Mouse (Mus musculus) embryonic stem cell, embryonic (primary cell): ENCODE results near the gene Lhfpl2.

Source experiments
- CTCF ChIA-PET, 4 experiments: fragments of 300-600 bp in 2 of 4; fragments of 350-600 bp in 2 of 4; sonication (Branson Sonifier 250); formaldehyde crosslinking; loops; one replicate each; lab custom pipeline; 2022; ENCODE audit warnings: inconsistent platforms in 2 of 4; lab: Charles Lee
- POLR2A ChIA-PET, 4 experiments: fragments of 300-600 bp in 2 of 4; fragments of 350-600 bp in 2 of 4; sonication (Branson Sonifier 250); formaldehyde crosslinking; loops; one replicate each; lab custom pipeline; 2022; ENCODE audit warnings: antibody characterized with exemption in 4 of 4, inconsistent platforms in 1 of 4; lab: Charles Lee

The Lhfpl2 gene

DNA sequence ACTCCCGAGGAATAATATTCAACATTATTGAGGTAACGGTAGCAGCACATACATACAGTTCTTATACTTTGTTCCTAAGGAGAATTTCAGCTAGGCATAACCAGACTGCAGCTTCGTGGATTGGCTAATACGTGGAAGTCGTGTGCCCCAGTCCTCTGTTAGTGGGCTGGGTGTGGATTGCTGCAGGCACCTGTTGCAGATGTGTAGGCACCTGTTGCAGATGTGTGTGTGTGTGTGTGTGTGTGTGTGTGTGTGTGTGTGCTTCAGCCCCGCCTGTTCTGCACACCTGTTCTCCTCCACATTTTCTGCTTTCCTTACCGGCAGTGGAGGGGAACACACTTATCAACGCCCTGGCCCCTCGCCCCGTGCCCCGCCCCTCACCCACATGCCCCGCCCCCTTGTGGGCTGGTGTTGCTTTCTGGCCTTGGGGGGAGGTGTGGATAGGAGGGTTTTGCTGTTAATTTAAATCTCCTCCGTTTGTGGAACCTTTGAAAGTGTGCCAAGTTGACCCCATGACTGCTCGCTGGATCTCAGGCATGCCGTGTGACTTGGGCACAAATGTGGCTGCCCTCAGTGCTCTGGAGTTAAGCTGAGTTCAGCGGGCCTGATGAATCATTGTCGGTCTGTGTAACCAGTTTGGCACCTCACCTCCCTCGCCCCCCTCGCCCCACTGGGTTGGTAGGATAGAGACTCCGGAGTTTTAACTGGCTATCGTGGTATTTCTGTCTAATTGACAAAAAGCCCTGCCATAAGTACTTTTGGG is 4.9 kb downstream of the Lhfpl2 start:
- CTCF ChIA-PET = interaction anchor here in 2 of 4 experiments (1.5 to 1.6 kb wide), 2 partner anchors 54 to 143 kb away, joined by 3 to 4 read pairs; no protein-coding TSS in a partner anchor
- POLR2A ChIA-PET = interaction anchor here in 1 of 4 experiments (0.7 kb wide), 1 partner anchor 15 kb away, joined by 4 read pairs; no protein-coding TSS in a partner anchor

- ChIA-PET CTCF (interaction anchor here in 2 of 4 experiments (1.5 to 1.6 kb wide), 2 partner anchors 53 to 143 kb away, joined by 3 to 4 read pairs; no protein-coding TSS in a partner anchor), POLR2A (no interaction called here)
These were observed 5.6 kb downstream of the Lhfpl2 start for GRCm38 (mm10) chr13:94063156-94063555.

DNA sequence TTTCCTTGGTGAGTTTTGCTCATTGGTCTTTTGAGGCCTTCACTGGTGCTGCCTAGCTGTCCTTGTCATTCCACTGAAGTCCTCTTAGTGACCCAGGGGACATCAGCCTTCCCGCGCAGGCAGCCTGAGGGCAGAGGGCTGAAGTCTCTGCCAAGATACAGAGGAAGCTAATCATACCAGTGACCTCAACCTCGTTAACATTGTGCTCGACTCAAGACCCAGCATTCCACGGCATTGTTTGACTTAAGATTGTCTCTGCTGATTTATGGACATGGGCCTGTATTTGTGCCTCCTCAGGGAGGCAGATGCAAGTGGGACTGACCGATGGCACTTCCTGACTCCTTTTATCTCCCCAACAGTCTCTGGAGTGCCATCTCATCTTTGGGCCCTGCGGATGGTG is 7.0 kb downstream of the Lhfpl2 start:
- CTCF ChIA-PET = interaction anchor here in 1 of 4 experiments (0.5 kb wide), 1 partner anchor 294 kb away, joined by 4 read pairs; no protein-coding TSS in a partner anchor
- POLR2A ChIA-PET = interaction anchor here in 1 of 4 experiments (1.1 kb wide), 1 partner anchor 71 kb away, joined by 3 read pairs; no protein-coding TSS in a partner anchor

GRCm38 (mm10) chr13:94065276-94066050 is 7.9 kb downstream of the Lhfpl2 start:
- POLR2A ChIA-PET = interaction anchor here in 3 of 4 experiments (0.6 to 1.5 kb wide), 10 partner anchors 9 to 824 kb away, joined by 3 to 5 read pairs (median 3); no protein-coding TSS in a partner anchor
- CTCF ChIA-PET = interaction anchor here in 1 of 4 experiments (0.7 to 1.7 kb wide), 4 partner anchors 52 to 1116 kb away, joined by 3 to 4 read pairs (median 4); no protein-coding TSS in a partner anchor

- CTCF ChIA-PET = interaction anchor here (0.6 to 1.7 kb wide), 8 partner anchors 27 to 1484 kb away, joined by 3 to 9 read pairs (median 4); no protein-coding TSS in a partner anchor
- POLR2A ChIA-PET = interaction anchor here in 2 of 4 experiments (0.5 to 1.0 kb wide), 6 partner anchors 8 to 75 kb away, joined by 3 to 6 read pairs (median 3); no protein-coding TSS in a partner anchor
These were observed 9.2 kb downstream of the Lhfpl2 start for GRCm38 (mm10) chr13:94066626-94067275.

DNA sequence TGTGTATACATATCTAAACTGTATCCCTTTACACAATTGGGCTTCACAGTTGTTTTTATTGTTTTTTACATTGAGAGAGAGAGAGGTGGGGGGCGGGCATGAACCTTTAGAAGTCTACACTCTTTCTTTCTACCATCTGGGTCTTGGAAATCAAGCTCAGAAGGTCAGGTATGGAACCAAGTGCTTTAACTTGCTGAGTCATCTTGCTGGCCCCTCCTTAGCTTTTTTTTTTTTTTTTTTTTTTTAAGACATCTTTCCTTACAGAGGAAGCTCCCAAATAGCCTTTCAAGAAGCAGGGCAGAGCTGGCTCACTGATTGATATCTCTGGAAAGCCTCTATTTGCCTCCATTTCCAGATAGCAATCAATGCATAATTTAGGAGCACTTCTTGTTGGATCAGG is 10.7 kb downstream of the Lhfpl2 start:
- POLR2A ChIA-PET = interaction anchor here in 2 of 4 experiments (0.6 to 1.6 kb wide), 10 partner anchors 8 to 213 kb away, joined by 3 to 5 read pairs (median 4); partner anchors contain the start of gene Lhfpl2 (in 1 of the 2)
- CTCF ChIA-PET = interaction anchor here in 3 of 4 experiments (0.6 to 1.0 kb wide), 8 partner anchors 9 to 239 kb away, joined by 3 to 25 read pairs (median 3); no protein-coding TSS in a partner anchor

DNA sequence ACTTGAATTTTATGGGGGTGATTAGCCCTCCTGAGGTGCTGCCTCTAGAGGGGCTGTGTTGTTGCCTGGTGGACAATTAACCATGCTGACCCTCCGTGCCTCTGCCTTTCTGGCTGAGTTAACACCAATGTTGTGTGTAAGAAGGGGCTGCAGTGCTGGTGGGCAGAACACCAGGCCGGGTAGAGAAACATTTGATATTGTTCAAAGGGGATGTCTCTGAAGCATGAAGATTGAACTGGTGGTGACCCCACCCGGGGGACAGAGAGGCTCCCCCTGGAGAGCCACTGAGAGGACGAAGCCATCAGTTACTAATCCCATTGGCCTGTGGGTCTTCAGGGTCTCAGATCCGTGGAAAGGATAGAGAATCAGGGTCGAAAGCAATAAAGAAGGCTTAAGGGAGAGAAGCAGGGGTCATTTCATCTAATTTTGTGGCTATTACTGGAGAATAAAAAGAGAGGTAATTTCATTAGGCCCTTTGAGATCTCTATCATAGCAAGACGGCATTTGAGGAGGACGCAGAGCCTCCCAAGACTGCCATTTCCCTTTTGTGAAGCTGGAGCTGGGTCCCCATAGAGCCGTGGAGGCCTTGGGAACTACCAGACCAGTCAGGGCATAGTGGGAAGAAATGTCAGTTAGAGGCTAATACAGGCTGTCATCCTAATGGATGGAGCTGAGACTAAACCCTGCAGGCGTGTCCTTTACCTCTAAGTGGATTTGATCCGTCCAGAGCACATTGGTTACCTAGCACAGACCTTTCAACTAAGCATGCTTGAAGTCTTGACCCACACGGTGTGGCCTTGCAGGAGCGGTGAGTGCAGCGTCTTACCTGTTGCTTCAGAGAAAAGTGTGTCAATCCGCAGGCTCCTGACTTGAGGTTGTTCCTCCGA is 12.1 kb downstream of the Lhfpl2 start:
- POLR2A ChIA-PET = interaction anchor here in 1 of 4 experiments (0.9 to 1.6 kb wide), 4 partner anchors 10 to 20 kb away, joined by 3 to 5 read pairs (median 4); partner anchors contain the start of gene Lhfpl2
- CTCF ChIA-PET = interaction anchor here in 2 of 4 experiments (0.6 to 0.8 kb wide), 2 partner anchors 49 to 498 kb away, joined by 3 read pairs; no protein-coding TSS in a partner anchor

DNA sequence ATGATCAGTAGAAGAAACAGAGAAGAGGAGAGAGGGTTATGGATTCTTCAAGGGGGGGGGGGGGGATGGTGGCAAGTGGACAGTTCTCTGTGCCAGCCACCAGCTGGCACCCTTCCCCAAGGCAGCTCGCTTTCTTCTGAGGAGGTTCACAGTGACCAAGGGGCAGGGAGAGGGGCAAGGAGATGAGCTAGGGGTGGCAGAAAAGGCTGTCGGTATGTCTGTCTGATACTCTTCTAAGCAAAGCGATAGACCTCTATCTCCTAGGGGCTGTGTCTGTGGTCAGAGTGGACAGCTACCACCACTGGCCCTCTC is 12.7 kb downstream of the Lhfpl2 start:
- ChIA-PET POLR2A (interaction anchor here in 1 of 4 experiments (0.6 kb wide), 1 partner anchor 62 kb away, joined by 3 read pairs; no protein-coding TSS in a partner anchor), CTCF (interaction anchor here in 1 of 4 experiments (0.6 kb wide), 3 partner anchors 99 to 497 kb away, joined by 3 to 7 read pairs (median 6); no protein-coding TSS in a partner anchor)

- ChIA-PET POLR2A (interaction anchor here in 1 of 4 experiments (0.6 kb wide), 1 partner anchor 61 kb away, joined by 3 read pairs; no protein-coding TSS in a partner anchor), CTCF (interaction anchor here in 1 of 4 experiments (0.6 kb wide), 2 partner anchors 99 to 209 kb away, joined by 6 to 7 read pairs; no protein-coding TSS in a partner anchor)
These were observed 13.3 kb downstream of the Lhfpl2 start for GRCm38 (mm10) chr13:94070927-94071326.

- POLR2A ChIA-PET = no interaction called here
- CTCF ChIA-PET = no interaction called here
These were observed 15.6 kb downstream of the Lhfpl2 start for GRCm38 (mm10) chr13:94073046-94073715.

GRCm38 (mm10) chr13:94073716-94074115 is 16.1 kb downstream of the Lhfpl2 start:
- ChIA-PET CTCF (no interaction called here), POLR2A (no interaction called here)

DNA sequence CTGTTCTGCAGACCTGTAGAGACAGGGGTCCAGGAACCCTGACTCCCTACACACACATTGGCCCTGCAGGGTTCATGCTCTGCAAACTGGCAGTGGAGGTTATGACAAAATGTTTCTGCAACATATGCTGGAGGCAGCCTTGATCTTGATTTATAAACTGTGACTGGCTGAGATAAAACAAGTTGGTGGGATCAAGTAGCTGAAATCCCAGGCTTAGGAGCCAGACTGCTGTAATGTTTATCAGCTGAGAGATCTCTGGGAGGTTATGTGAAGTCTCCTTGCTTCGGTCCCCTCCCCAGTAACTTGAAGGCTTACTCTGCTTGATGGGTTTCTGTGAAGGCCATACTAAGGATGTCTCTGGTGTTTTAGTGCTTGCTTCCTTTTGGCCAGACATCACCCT is 17.6 kb downstream of the Lhfpl2 start:
- ChIA-PET CTCF (no interaction called here), POLR2A (interaction anchor here in 1 of 4 experiments (0.9 to 1.0 kb wide), 2 partner anchors 8 to 9 kb away, joined by 3 read pairs; no protein-coding TSS in a partner anchor)

DNA sequence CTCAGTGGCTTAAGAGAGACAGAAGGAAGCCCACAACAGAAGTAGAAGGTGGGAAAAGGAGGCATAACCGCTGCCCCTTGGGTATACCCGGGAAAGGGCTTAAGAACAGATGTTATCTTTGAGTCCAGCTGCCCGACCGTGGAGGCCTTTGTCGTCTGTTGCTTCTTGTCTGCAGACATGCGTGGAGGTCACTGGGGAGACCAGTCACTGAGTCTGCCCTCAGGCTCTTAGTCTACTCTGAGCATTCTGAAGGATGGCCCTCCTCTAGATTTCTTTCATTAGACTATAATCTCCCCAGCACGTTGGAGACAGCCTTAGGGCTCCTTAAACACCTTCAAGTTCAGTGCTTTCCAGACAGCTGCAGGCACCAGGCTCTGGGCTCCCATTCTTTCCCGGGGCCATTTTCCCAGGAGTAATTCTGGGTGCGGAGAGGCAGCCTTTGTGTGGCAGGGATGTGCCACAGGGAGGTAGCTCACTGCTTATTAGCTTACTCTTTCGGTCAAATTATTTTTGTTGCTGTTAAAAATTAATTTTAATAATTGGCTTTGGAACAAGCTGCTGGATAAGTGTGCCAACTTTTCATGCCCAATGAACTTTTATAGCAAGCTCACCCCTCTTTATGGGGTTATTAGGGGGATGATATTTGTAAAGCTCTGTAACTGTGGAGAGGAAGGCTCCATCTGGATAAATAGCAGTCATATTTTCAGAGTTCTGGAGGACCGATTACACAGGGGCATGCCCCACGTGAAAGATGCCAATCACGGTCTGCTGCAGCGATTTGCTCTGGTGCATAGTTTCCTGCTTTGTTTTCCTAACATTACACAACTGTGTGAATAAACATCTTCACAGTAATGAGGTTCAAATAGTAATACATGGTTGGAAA is 19.8 kb downstream of the Lhfpl2 start:
- ChIA-PET POLR2A (interaction anchor here in 3 of 4 experiments (0.6 to 1.2 kb wide), 5 partner anchors 10 to 21 kb away, joined by 3 to 4 read pairs (median 3); no protein-coding TSS in a partner anchor), CTCF (no interaction called here)

DNA sequence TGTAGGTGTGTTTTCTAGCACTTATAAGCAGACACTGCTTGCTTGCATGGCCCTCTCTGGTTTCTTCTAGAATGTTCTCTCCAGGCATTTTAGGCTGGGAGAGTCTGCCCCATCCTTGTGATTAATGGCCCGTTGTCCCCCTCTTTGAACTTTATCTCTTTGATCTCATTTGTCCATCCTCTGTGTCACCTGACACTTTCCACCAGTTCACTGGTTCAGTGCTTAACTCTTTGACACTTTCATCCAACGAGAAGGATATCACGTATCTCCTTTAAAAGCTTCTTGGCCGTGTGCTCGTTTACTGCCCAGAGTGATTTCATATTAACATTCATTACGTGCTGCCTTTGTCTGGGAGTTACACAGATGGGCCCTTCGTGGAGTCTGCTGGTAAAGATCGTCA is 25.6 kb downstream of the Lhfpl2 start:
- ChIA-PET CTCF (no interaction called here), POLR2A (interaction anchor here in 2 of 4 experiments (0.6 to 1.0 kb wide), 3 partner anchors 14 to 256 kb away, joined by 3 to 4 read pairs (median 3); no protein-coding TSS in a partner anchor)
